Mouse (Mus musculus) kidney, embryonic 16.5 days (tissue): ENCODE measurements around the gene Tmc8. TPM values are rescaled to one million over a fixed set of nuclear protein-coding genes. Genes with fewer than 3 reads are reported as not detected.

Source experiments
- ATAC-seq: fragments of 200-750 bp; cut with Nextera tagmentation; 2 replicates; pipeline ENCODE4 v1.8.0; 2017; ENCODE audit warnings: moderate TSS enrichment; ENCODE audit not compliant: low FRiP score, low TSS enrichment
- H3K27ac ChIP-seq: fragments of 300-500 bp; sonication (generic); 2 replicates; pipeline ENCODE4 v1.5.1; 2014; ENCODE audit warnings: low read length
- H3K27me3 ChIP-seq: fragments of 300-500 bp; sonication (generic); 2 replicates; pipeline ENCODE4 v1.6.1; 2014; ENCODE audit warnings: low read length, control low read depth, mixed read lengths; ENCODE audit not compliant: insufficient read depth
- H3K36me3 ChIP-seq: fragments of 300-500 bp; sonication (generic); 2 replicates; pipeline ENCODE4 v1.6.1; 2014; ENCODE audit warnings: low read length, control low read depth, mixed read lengths; ENCODE audit not compliant: insufficient read depth
- H3K4me1 ChIP-seq: fragments of 300-500 bp; sonication (generic); 2 replicates; pipeline ENCODE4 v1.6.1; 2014; ENCODE audit warnings: low read length, control low read depth, mixed read lengths; ENCODE audit not compliant: insufficient read depth
- H3K4me2 ChIP-seq: fragments of 300-500 bp; sonication (generic); replicated peaks from 2 replicates; pipeline ENCODE4 v1.6.1; 2014; ENCODE audit warnings: low read depth, low read length
- H3K4me3 ChIP-seq: fragments of 300-500 bp; sonication (generic); 2 replicates; pipeline ENCODE4 v1.5.1; 2014; ENCODE audit warnings: mild to moderate bottlenecking, low read length
- H3K9ac ChIP-seq: fragments of 300-500 bp; sonication (generic); replicated peaks from 2 replicates; pipeline ENCODE4 v1.6.1; 2014; ENCODE audit warnings: low read length
- H3K9me3 ChIP-seq: fragments of 300-500 bp; sonication (generic); 2 replicates; pipeline ENCODE4 v1.6.1; 2016; ENCODE audit warnings: low read length, control low read depth
- WGBS: fragments of 180-500 bp; shearing (Covaris S2); extraction: QIAGEN DNeasy Blood & Tissue Kit; methylation state at CpG from one replicate; pipeline ENCODE4 v1.1.7; 2014; 5-methylcytosine and 5-hydroxymethylcytosine counted together
- polyA plus RNA-seq: library from polyadenylated mRNA; unstranded; fragments of >200 nt; fragmentation: Nextera tagmentation; extraction: Ambion mirVana; gene quantifications from 2 replicates; pipeline ENCODE4 v1.2.1, GENCODE M21; 2015

The Tmc8 gene
- polyA plus RNA-seq, 1 experiment from 2014 or later = 3.6 TPM

GRCm38 (mm10) chr11:117770407-117770806 lies 11.5 kb upstream of the Tmc8 start:
- no peaks in the 10 kb centered on the region for H3K27me3 ChIP-seq
- ATAC-seq = no peak
- no peaks in the 10 kb centered on the region for H3K9me3 ChIP-seq
- no peak overlapping the region for H3K9ac ChIP-seq
- H3K36me3 ChIP-seq = peaks cover 37% of the 10 kb centered on the region
- 69% methylated on average over 10 of the region's 10 CpGs for WGBS
- no peaks in the 10 kb centered on the region for H3K4me1 ChIP-seq
- no peak overlapping the region for H3K4me3 ChIP-seq
- no peak overlapping the region for H3K4me2 ChIP-seq
- no peak overlapping the region for H3K27ac ChIP-seq

- ATAC-seq = no peak
- H3K27ac ChIP-seq = no peak overlapping the region
These were observed 9.5 kb upstream of the Tmc8 start for GRCm38 (mm10) chr11:117772352-117772751.

GRCm38 (mm10) chr11:117774925-117775324 lies 7.0 kb upstream of the Tmc8 start:
- no peaks in the 10 kb centered on the region for H3K9me3 ChIP-seq
- no peak for ATAC-seq
- peaks cover 15% of the 10 kb centered on the region for H3K4me1 ChIP-seq
- H3K27ac ChIP-seq = no peak overlapping the region
- H3K36me3 ChIP-seq = peaks cover 26% of the 10 kb centered on the region
- no peak overlapping the region for H3K9ac ChIP-seq
- no peak overlapping the region for H3K4me2 ChIP-seq
- H3K27me3 ChIP-seq = no peaks in the 10 kb centered on the region
- WGBS = 90% methylated on average over 10 of the region's 10 CpGs
- no peak overlapping the region for H3K4me3 ChIP-seq

More at GRCm38 (mm10) chr11:117772352-117772751, 9.5 kb upstream of the Tmc8 start:
- WGBS = 95% methylated on average over 7 of the region's 7 CpGs
- Histone ChIP-seq H3K27me3 (no peaks in the 10 kb centered on the region), H3K4me3 (no peak overlapping the region), H3K9me3 (no peaks in the 10 kb centered on the region), H3K36me3 (peaks cover 31% of the 10 kb centered on the region), H3K4me2 (no peak overlapping the region), H3K9ac (no peak overlapping the region), H3K4me1 (no peaks in the 10 kb centered on the region)

DNA sequence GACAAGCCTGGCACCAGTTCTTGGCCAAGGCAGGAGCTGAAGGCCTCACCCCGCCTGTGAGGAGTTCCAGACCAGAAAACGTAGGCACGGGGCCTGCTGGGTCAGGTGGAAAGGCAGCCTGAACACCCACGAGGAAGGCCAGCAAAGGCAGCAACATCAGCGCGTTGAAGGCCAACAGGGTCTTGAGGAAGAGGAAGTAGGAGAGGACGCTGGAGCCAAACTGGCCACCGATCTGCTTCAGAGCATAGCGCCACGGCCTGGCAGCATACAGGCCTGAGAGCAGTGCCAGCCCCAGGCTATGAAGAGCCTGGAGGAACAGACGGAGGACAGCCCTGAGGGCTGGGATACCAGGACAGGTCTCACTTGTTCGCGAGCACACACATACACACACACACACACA lies 6.3 kb upstream of the Tmc8 start:
- Histone ChIP-seq H3K9me3 (no peaks in the 10 kb centered on the region), H3K4me3 (no peak overlapping the region), H3K4me1 (peaks cover 21% of the 10 kb centered on the region), H3K9ac (no peak overlapping the region), H3K4me2 (no peak overlapping the region), H3K27ac (no peak overlapping the region), H3K36me3 (peaks cover 25% of the 10 kb centered on the region), H3K27me3 (no peaks in the 10 kb centered on the region)
- no peak for ATAC-seq
- 90% methylated on average over 13 of the region's 13 CpGs for WGBS

GRCm38 (mm10) chr11:117776085-117776792 lies 5.6 kb upstream of the Tmc8 start:
- Histone ChIP-seq H3K4me2 (no peak overlapping the region), H3K9ac (no peak overlapping the region), H3K27me3 (no peaks in the 10 kb centered on the region), H3K36me3 (peaks cover 25% of the 10 kb centered on the region), H3K9me3 (no peaks in the 10 kb centered on the region), H3K4me1 (peaks cover 26% of the 10 kb centered on the region), H3K27ac (no peak overlapping the region), H3K4me3 (no peak overlapping the region)
- 83% methylated on average over 14 of the region's 14 CpGs for WGBS
- no peak for ATAC-seq

DNA sequence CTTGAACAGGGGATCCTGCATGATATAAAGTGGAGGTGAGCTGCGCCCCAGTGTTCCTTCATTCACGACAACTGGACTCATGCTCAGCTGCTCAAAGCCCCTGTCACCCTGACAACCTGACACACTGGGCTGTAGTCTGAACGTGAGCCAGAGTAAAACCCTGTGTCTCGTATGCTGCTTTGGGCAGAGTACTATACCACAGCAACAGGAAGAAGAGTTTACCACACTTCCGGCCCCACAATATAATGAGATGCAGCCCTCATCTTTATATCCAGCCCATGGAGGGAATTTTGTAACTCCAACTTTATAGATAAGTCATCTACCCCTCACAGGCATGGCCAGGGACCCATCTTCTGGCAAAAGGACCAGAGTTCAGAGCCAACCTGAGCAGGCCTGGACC lies 4.8 kb upstream of the Tmc8 start:
- no peak overlapping the region for H3K9ac ChIP-seq
- H3K4me3 ChIP-seq = no peak overlapping the region
- H3K9me3 ChIP-seq = no peaks in the 10 kb centered on the region
- 85% methylated on average over 5 of the region's 5 CpGs for WGBS
- peaks cover 25% of the 10 kb centered on the region for H3K36me3 ChIP-seq
- H3K27ac ChIP-seq = no peak overlapping the region
- H3K4me2 ChIP-seq = no peak overlapping the region
- H3K4me1 ChIP-seq = peaks cover 35% of the 10 kb centered on the region
- H3K27me3 ChIP-seq = no peaks in the 10 kb centered on the region
- no peak for ATAC-seq

- H3K9ac ChIP-seq = no peak overlapping the region
- no peaks in the 10 kb centered on the region for H3K27me3 ChIP-seq
- ATAC-seq = no peak
- peaks cover 40% of the 10 kb centered on the region for H3K4me1 ChIP-seq
- H3K36me3 ChIP-seq = peaks cover 17% of the 10 kb centered on the region
- H3K9me3 ChIP-seq = no peaks in the 10 kb centered on the region
- no peak overlapping the region for H3K4me3 ChIP-seq
- no peak overlapping the region for H3K4me2 ChIP-seq
- no peak overlapping the region for H3K27ac ChIP-seq
- 95% methylated on average over 11 of the region's 11 CpGs for WGBS
These were observed 3.8 kb upstream of the Tmc8 start for GRCm38 (mm10) chr11:117778031-117778430.

GRCm38 (mm10) chr11:117778851-117779433 lies 2.9 kb upstream of the Tmc8 start:
- peak overlapping the region; percentile 85 for H3K9ac ChIP-seq
- peak overlapping the region; percentile 97 for H3K4me2 ChIP-seq
- H3K9me3 ChIP-seq = no peaks in the 10 kb centered on the region
- peak overlapping the region; percentile 65 for H3K4me3 ChIP-seq
- peak; percentile 9; the same call in 1 of the 2 replicates for ATAC-seq
- H3K27ac ChIP-seq = peak overlapping the region; percentile 89
- H3K4me1 ChIP-seq = peaks cover 46% of the 10 kb centered on the region
- H3K27me3 ChIP-seq = no peaks in the 10 kb centered on the region
- 23% methylated on average over 12 of the region's 12 CpGs for WGBS
- H3K36me3 ChIP-seq = peaks cover 12% of the 10 kb centered on the region

- Histone ChIP-seq H3K27ac (peak overlapping the region; percentile 89), H3K4me2 (peak overlapping the region; percentile 97), H3K36me3 (peaks cover 10% of the 10 kb centered on the region), H3K4me1 (peaks cover 46% of the 10 kb centered on the region), H3K27me3 (no peaks in the 10 kb centered on the region), H3K9me3 (no peaks in the 10 kb centered on the region), H3K4me3 (peak overlapping the region; percentile 65), H3K9ac (peak overlapping the region; percentile 85)
- WGBS = under 1% methylated on average over 38 of the region's 38 CpGs
- peak; percentile 43 for ATAC-seq
These were observed 2.3 kb upstream of the Tmc8 start for GRCm38 (mm10) chr11:117779434-117780198.

DNA sequence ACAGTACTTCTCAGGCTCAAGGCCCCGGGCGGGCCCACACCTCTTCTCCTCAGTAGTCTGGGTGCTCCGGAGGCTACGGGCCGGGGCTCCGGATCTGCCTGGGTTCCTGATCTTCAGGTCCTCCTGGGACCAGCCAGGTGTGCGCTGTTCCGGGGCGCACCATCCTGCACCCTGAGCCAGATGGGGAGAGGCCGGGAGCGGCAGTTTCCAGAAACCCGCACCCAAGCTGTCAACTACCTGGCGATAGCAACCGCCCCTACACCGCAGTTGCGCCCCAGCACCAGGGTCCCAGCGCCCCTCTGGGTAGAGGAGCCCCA lies 1.7 kb upstream of the Tmc8 start:
- ATAC-seq = peak; percentile 17; the same call in 1 of the 2 replicates
- Histone ChIP-seq H3K9me3 (no peaks in the 10 kb centered on the region), H3K4me2 (peak overlapping the region; percentile 97), H3K4me1 (peaks cover 46% of the 10 kb centered on the region), H3K9ac (peak overlapping the region; percentile 85), H3K27ac (peak overlapping the region; percentile 89), H3K4me3 (peak overlapping the region; percentile 65), H3K27me3 (no peaks in the 10 kb centered on the region), H3K36me3 (peaks cover 5% of the 10 kb centered on the region)
- WGBS = under 1% methylated on average over 17 of the region's 17 CpGs
